Mouse (Mus musculus) embryo, embryonic 9.5 days (tissue): ENCODE measurements at regions not wholly inside any gene's neighbourhood (a gene's known extent, or its start where the extent isn't known, plus 50 kb on each side); places are given as distances from the start of the nearest gene placed in this dataset.

Experiments
- DNase-seq: peaks from one replicate; pipeline ENCODE4 v3.0.0-alpha.2; 2017; ENCODE audit errors: extremely low spot score

DNA sequence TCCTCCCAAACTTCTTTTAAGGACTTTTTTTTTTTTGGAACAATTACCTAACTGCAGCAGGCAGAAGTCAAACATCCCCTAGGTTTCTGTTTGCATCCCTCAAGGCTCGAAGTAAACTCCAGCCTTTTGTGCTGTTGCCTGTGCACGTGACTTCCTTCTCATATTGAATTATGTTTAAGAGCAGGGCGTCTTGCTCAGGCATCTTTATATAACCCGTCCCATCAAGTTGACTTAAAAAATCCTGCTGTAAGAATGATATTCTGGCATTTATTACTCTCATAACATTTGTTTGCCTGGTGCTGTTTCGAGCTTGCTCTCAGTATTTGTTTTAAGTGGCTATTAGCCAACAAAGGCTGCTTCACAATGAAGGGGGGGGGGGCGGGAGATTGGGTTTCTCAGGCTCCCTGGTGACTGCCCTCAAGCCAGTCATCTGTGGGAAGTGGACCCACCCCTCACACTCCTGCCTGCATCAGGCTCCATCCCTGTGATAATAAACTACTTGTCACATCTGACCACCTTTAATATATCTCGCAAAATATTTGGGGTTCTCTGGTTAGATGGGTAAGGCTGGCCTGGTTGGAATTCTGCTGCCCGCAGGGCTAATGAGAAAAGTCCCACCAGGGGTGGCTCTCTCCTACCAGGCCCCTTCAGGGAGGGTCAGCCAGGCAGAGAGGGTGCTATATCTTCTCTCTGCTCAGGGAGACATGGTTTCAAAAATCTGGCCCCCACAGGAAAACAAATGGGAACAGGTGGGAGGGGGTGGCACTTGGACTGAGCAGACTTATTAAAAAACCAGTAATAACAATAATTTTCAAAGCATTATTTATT is 277.1 kb upstream of the Atp5g3 start:
- DNase-seq, result peak; percentile 15

DNA sequence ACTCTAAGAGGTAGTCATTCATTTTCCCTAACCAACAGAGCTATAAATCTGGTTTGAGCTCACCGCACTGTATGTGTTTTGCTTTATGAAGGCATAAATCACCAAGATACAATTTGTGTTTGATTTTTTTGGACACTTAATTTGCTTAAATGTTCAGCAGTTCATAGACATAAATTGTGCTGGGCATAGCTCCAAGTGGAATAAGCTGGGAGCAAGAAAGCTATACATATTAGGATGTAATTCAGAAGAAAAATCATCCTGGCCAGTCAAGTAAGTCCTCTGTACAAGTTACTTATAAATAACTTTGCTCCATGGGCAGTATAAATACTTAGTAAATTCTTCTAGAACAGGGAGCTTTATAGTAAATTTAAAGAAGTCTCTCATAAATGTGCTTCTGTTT is 267.0 kb upstream of the Atp5g3 start:
- no peak for DNase-seq

DNA sequence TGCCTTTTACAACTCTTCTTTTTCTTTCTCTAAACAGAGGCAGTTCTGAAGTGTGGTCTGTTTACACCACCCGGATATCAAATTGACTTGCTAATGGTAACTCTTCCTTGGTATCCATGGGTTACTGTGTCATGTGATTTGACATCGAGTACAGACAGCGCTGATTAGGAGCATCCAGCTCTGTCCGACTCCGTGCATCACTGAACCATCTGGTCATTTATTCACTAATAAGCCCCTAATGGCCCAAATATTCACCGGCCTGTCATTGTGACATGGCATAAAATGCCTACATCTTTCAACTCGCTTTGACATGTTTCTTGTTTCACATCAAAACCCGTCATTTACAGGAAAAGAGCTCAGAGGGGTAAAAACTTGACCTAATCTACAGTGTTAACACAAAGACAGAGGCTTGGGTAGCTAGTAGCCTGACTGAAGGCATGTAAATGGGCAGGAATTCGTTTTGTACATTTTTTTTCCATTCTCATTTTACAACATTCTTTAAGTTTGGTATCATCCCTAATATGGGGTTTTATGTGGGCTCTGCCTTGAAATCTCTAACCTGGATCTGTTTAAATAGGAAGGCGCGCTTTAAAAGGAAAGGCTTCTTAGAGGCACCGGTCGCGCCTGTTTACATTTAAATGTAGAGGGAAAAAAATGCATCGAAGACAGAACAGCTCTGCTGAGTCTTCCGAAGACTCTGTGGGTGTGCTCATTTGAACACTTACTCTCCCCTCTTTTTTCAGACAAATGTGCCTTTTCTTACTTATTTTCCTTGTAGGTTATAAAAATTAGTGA is 257.8 kb upstream of the Atp5g3 start:
- DNase-seq, result no peak

DNA sequence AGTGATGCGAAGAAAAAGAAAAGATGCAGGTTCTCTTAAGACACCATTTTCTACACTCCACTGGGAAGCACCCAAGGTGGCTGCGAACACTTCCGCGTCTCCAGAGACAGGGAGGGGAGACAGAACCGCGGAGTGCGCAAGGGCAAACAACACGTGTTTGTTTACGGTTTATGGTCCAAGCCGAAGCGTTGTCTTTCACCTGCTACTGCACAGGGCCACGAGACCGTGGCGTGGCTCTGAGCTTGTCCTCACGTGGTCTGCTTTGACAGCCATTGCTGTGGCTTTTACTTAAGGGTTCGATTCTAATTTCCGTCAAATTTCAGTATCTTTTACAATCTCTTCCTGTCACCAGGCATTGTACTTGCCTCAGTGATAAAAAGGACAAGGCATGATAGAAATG is 257.2 kb upstream of the Atp5g3 start:
- DNase-seq, result no peak

DNA sequence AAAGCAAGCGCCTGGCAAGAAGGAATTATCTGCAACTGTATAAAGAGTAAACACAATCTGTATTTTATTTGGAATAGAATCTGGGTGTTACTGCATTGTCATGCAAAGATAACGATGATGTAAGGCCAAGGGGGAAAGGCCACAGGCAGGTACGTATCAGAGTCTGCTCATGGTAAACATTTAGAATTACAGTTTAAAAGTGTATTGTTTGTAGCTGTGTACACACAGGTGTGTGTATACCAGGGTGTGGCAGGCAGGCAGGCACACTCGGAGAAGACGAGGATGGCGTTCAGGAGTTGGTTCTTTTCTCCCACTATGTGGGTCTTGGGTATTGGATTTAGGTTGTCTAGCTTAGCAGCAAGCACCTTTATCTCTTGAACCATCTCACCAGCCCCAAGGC is 242.9 kb upstream of the Atp5g3 start:
- no peak for DNase-seq

DNA sequence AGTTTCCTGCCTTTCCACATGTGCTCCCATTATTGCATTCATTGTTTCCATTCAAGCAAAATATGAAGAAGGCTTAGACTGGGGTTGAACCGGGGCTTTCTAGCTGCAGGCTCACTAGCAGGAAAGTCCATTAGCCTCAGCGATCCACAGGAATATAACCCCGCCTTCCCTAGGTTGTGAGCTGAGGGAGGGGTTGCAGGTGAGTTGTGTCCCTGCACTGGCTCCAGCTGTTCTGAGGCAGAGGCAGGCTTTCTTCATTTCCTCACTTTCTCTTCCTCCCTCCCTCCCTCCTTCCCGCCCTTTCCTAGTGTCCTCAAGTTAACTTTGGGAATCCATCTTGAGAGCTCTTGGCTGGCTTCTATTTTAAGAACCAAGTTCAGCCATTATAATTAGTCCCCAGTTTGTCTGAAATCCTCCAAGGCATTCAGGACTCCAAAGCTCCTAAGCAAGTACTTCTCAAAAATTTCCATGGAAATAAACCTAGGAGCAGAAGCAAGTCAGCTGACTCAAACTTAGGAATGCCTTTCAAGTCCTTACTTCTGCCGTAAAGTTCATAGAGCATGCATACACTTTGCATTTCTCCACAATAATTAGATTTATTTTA is 242.2 kb upstream of the Atp5g3 start:
- no peak for DNase-seq

DNA sequence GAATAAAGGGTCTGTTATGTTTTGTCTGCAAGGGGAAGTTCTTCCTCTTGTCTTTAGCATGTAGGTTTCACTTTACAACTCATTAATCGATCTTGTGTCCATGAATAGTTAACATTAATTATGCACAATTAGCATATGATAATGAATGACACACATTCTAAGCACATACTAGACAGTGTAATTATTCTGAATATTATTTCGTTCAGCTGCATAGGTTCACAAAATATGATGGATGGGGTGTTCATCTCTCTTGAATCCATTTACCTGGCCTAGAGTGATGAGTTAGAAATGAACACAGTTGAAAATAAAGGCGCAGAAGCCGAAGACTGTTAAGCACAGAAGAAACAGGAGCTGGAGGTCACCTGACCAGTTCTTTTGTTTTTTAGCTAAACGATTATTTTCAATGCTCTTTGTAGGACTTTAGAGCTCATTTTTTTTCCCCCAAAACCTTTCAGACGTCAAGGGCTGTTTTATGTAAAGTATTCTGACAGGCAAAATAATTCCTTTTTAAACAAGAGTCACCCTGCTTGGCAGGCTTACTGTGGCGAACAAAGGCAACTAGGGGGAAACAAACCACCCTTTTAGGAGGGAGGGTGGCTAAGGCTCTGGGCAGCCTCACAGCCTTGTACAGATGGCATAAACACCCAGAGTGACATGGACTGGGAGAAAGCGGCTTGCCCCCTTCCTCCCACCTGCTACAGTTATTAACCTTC is 241.6 kb upstream of the Atp5g3 start:
- no peak for DNase-seq

DNA sequence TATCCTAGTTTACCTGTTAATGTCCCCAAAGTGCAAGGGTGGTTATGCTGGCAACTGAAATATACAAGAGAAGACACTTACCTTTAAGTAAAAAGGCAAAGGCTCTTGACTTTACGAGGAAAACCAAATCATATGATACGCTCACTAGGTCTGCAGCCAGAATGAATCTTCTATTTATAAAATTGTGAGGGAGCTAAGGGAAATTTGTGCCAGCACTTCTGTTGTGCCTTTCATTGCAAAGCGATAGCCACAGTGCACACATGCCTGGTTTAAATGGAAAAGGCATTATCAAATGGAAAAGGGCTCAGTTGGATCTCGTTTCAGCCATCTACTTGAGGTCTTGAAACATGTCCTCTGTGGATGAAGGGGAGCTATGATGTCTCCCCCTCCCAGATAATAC is 236.1 kb upstream of the Atp5g3 start:
- no peak for DNase-seq

DNA sequence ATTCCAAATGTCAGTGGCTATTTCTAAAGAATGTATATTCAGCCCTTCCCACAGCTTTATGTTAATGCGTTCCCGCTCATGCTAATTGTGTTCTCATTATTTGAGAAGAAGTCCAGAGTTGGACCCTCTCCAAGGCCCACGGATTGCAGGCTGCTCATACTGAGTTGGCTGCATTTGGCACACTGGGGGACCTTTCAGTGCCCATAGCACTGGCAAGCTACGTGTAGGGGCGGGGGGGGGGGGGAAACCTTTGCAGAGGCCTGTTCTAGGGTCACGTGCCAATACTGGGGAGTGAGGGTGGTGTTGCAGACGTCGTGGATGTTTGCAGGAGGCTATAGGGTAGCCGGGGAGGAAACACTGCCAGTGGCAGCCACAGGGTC is 225.5 kb upstream of the Atp5g3 start:
- no peak for DNase-seq

DNA sequence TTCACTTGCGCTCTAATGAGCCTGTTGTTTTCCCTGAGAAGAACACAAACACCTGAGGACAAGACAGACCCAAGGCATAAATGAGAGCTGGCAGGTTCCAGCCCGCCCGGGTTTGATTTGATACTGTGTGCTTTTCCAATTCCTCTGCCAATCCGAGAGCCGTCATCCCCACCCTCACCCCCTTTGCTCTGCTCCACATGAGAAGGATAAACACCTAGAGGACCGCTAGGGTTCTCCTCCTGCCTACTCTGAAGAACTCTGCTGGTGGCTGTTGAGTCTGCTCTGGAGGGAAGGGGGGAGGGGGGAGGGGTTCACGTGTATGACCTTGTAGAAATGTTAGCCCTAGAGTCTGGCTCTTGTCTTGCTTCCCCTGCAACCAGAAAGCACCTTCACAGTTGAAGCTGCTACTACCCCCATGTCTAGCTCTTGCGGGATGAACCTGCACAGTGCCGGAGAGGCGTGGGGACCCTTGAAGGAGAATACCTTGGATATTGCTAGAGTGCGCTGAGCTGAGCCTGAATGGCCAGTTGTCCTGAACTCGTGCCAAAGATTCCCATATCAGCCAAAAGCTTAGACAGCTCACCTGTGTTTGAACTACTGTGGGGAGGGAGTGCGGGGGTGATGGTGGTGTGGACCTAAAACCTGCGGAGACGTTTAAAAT is 225.0 kb upstream of the Atp5g3 start:
- no peak for DNase-seq

DNA sequence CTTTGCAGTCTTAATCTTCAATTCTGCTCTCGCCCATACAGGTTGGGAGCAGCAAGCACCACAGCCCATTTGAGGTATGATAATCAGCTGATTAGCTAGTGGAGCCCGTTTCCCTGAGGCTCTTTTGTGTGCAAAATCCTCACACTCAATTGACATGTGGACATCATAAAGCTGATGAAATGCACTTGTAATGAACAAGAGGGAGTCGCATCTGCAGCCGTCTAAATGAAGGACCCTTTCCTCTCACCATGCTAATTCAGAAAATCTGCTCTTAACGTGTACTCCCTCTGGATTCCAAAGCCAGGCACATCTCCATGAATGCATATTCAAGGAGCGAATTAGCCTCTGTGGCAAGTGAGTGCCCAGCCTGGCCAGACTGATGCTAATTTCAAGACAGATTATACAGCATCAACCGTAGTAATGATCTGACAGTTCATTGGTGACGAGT is 219.0 kb upstream of the Atp5g3 start:
- peak; percentile 28 for DNase-seq

DNA sequence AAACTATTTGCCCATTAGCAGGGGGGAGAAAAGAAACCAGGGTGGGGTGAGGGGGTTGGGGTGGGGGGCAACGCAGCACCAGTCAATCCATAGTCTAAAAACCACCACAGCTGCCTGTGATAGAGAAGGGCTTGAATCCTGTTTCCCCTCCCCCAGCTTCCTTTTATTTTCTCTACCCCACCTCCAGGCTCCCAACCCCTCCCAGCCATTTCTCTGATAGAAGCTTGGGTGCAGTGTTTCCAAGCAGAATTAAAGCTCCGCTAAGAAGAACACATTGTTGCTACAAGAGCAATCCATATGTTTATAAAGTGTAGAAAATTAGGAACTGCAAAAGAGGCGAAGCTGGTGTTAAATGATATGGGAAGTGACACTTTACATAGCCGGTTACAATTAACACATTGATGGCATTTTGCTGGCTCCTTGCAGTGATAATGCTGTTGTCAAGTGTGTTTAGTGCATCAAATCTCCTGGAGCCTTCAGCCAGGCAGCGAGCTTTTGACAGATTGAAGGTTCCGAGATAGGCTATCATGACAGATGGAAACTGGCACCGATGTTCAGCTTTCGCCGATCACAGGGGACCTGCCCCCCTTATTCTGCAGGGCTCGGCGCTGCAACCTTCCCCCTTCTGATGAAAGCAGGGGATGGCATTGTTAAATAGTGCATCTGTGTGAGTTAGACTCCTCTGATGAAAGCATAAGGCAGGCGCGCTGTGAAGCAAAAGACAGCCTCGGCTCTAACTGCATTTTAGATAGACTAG is 217.8 kb upstream of the Atp5g3 start:
- peak; percentile 45 for DNase-seq

DNA sequence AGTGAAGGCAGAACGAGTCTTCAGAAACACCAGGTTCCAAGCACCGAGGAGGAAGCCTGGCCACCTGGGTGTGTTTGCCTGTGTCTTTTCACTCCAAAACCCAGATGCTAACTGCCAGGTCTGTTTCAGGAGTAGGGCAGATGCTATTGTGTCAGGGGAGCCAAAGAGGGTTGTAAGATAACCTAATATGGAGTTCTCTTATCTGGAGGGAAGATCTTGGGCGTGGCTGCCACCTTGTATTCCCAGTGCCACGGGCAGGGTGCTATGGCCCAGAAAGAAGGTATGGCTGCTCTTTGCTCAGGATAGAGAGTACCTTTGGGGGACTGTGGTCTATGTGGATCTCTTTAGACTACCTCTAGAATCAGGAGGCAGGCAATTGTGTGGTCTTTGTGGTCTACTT is 216.0 kb upstream of the Atp5g3 start:
- no peak for DNase-seq

DNA sequence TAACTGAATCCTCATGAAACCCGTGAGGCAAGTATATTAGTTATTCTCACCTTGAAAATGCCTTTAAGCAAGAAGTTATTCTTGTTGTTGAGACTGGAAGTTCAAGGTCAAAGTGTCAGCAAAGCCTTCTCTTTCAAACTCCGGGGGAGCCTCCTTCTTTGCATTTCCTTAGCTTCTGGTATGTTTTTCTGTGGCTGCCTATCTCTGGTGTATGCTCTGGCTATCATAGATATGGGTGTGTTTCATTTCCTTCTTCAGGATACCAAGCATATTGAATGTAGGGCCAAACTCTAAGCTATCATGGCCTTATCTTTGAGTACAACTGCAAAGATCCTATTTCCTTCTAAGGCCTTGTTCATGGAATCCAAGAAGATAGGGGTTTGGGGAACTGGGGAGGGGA is 213.1 kb upstream of the Atp5g3 start:
- DNase-seq, result no peak

DNA sequence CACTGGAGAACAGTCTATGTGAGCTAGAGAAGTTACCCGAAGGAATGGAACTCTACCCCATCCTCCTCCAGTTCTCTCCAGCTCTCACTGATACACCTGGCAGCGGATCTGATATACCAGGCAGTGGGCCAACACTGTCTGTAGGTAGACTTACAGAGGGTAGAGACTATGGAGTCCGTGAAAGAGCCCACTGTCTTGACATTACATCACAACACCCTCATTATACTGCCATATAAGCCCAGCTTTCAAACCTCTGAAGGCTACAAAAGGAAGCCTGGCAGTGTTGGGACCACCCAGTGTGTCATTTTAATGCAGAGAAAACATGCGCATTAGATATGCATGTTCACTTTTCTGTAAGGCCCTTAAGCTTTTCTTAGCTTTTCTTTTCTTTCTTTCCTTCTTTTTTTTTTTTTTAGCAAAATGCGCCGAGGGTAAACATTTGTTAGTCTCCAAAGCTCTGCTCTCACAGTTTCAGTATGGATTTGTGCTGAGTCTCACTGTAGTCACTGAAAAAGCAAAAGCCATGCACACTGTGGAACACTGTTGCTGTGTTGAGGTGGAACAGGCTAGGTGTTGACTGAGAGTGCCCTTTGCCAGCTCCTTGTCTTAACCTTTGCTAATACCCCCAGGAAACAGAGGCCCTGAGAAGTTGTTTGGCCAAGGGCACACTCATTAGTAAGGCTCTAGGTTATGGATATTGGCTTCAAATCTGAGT is 212.4 kb upstream of the Atp5g3 start:
- no peak for DNase-seq

DNA sequence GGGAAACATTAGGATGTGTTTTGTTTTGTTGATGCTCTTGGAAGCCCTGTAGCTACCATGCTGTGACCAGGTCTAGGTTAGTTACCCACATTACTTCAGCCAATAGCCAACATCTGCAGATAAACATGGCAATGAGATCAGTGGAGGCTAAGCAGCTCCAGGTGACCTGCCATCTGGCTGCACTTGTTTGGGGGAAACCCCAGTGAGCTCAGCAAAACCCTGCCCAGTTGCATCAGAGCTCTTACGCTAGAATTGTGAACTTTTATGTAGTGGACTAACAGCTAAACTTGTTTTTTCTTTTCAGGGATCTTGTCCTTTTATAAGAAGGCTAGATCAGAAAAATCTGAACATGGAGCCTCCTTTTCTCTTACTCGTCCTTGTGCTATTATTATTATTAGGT is 211.8 kb upstream of the Atp5g3 start:
- DNase-seq, result no peak

DNA sequence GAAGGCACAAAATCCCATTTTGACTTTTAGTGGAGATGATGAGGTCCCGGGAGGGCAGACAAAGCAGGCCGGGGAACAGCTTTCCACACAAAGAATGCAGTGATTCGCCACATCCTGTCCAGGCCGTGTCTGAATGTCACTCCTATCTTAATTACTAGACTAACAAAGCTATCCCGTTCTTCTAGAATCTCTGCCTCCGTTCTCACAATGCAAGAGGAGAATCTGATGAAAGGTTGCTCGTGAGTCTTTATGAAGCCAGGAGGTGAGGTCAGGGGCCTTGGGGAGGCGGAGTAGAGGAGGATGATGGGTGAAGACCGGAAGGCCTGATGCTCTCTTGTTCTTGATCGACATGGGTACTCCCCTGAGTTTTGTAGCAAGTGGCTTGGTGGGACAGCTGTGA is 208.9 kb upstream of the Atp5g3 start:
- peak; percentile 18 for DNase-seq

DNA sequence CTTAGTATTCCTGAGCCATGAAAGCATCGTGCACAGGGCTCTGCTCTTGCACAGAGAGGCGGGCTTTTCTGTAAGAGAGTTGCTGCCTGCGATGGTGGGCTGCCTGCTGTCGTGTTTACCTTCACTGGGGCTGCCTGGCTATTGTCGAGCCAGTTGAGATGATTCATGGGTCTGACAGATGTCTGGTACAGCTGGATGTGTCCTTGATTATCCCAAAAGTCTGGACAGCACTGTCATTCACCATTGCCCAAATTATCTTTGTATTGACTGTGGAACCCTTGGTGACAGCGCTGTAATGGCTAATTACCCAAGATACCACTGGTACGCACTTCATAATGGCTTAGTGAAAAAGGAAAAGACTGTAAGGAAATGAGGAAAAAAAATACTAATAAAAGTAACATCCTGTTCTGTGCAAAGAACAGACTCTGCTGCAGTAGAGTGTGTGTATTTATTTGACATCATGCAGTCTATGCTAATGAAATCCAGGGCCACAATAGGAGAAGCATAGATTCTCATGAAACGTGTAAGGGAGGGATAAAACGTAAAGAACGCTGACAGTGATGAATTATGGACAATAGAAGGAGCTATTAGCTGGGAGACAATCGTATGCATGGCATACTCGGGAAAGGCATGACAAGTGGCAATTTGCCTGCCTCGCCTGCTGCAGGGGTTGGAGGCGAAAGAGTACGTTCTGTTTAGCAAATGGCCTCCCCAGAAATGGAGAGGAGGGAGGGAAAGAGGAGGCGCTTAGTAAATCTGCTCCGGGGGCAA is 208.2 kb upstream of the Atp5g3 start:
- no peak for DNase-seq

DNA sequence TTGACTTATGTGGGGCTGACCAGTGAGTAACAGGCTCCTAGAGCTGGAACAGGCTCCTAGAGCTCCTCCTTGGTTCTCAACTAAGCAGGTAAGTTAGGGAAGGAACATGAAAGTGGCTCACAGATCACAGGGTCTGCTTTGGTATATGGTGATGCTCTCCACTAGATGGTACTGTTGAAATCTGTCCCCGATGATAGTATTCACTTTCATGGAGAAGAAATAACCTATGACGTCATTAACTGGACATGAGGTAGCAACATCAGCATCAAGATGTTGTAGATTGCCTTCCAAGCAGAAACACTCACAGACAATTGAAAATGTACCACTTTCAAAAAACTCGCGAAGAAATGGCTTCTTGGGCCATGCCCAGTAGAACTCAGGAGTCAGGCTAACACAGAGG is 195.3 kb upstream of the Atp5g3 start:
- no peak for DNase-seq
